Mouse (Mus musculus) lung, postnatal 0 days (tissue): ENCODE data around the gene Dab2ip. TPM values are rescaled to one million over a fixed set of nuclear protein-coding genes. Genes with fewer than 3 reads are reported as not detected.
A peak's percentile ranks its signal among the peaks of the same experiment; 100 is the strongest.

Experiments used
- ATAC-seq: fragments of 200-750 bp; cut with Nextera tagmentation; 2 replicates; pipeline ENCODE4 v1.8.0; 2017; ENCODE audit warnings: moderate library complexity
- DNase-seq: peaks from one replicate; pipeline ENCODE4 v3.0.0-alpha.2; 2016; ENCODE audit warnings: low spot score
- H3K27ac ChIP-seq: fragments of 300-500 bp; sonication (generic); 2 replicates; pipeline ENCODE4 v1.5.1; 2014; ENCODE audit warnings: antibody characterized with exemption, mild to moderate bottlenecking, low read length, mixed read lengths
- H3K27me3 ChIP-seq: fragments of 300-500 bp; sonication (generic); replicated peaks from 2 replicates; pipeline ENCODE4 v1.6.1; 2014; ENCODE audit warnings: low read length, mixed read lengths; ENCODE audit not compliant: insufficient read depth
- H3K36me3 ChIP-seq: fragments of 300-500 bp; sonication (generic); 2 replicates; pipeline ENCODE4 v1.6.1; 2014; ENCODE audit warnings: low read length, mixed read lengths; ENCODE audit not compliant: insufficient read depth
- H3K4me1 ChIP-seq: fragments of 300-500 bp; sonication (generic); 2 replicates; pipeline ENCODE4 v1.6.1; 2014; ENCODE audit warnings: antibody characterized with exemption, low read depth, low read length, mixed read lengths; ENCODE audit not compliant: insufficient read depth
- H3K4me2 ChIP-seq: fragments of 300-500 bp; sonication (generic); replicated peaks from 2 replicates; pipeline ENCODE4 v1.6.1; 2014; ENCODE audit warnings: low read depth, mild to moderate bottlenecking, low read length, moderate library complexity, mixed read lengths
- H3K4me3 ChIP-seq: fragments of 300-500 bp; sonication (generic); 2 replicates; pipeline ENCODE4 v1.5.1; 2014; ENCODE audit warnings: low read depth, low read length
- H3K9ac ChIP-seq: fragments of 300-500 bp; sonication (generic); replicated peaks from 2 replicates; pipeline ENCODE4 v1.6.1; 2014; ENCODE audit warnings: low read depth, mild to moderate bottlenecking
- H3K9me3 ChIP-seq: fragments of 300-500 bp; sonication (generic); 2 replicates; pipeline ENCODE4 v1.6.1; 2016; ENCODE audit warnings: low read length, mixed read lengths
- CTCF ChIP-seq: IDR thresholded peaks from 2 replicates; pipeline ENCODE4 v1.5.1; 2016; ENCODE audit warnings: antibody characterized with exemption, mild to moderate bottlenecking
- EP300 ChIP-seq: IDR thresholded peaks from 2 replicates; pipeline ENCODE4 v1.6.1; 2016; ENCODE audit warnings: antibody characterized with exemption, mild to moderate bottlenecking, control low read depth
- WGBS: fragments of 180-500 bp; shearing (Covaris S2); extraction: QIAGEN DNeasy Blood & Tissue Kit; methylation state at CpG from one replicate; pipeline ENCODE4 v1.1.7; 2014; 5-methylcytosine and 5-hydroxymethylcytosine counted together
- polyA plus RNA-seq: library from polyadenylated mRNA; unstranded; fragments of >200 nt; fragmentation: Nextera tagmentation; extraction: Ambion mirVana; gene quantifications from 2 replicates; pipeline ENCODE4 v1.2.1, GENCODE M21; 2015

Dab2ip gene
- polyA plus RNA-seq, 1 experiment from 2014 or later = 75.8 TPM

DNA sequence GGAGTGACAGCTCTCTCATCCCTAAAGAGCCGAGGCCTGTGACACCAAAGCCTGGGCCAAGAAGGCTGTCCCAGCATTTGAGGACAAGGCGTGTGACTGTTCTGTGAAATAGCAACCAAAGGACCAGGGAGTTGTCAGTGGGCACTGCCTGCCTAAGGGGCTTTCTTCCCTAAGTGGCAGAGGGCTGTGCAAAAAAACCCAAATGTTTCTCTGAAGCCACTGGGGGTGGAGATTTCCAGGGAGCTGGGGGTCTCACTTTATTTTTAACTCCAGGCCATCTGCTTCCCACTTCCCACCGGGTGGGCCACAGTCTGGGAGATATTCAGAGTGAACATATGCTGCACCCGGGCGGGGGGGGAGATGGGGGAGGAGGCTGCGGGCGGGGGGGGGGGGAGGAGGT is 188.6 kb downstream of the Dab2ip start:
- no peak for TF ChIP-seq CTCF
- TF ChIP-seq EP300 = no peak
- ATAC-seq = no peak
- no peak overlapping the region for H3K4me3 ChIP-seq
- H3K4me2 ChIP-seq = no peak overlapping the region
- DNase-seq = no peak
- H3K36me3 ChIP-seq = no peaks in the 10 kb centered on the region
- H3K27ac ChIP-seq = no peak overlapping the region
- no peaks in the 10 kb centered on the region for H3K9me3 ChIP-seq
- WGBS = 58% methylated on average over 2 of the region's 7 CpGs
- H3K9ac ChIP-seq = no peak overlapping the region
- H3K27me3 ChIP-seq = no peaks in the 10 kb centered on the region
- H3K4me1 ChIP-seq = no peaks in the 10 kb centered on the region

DNA sequence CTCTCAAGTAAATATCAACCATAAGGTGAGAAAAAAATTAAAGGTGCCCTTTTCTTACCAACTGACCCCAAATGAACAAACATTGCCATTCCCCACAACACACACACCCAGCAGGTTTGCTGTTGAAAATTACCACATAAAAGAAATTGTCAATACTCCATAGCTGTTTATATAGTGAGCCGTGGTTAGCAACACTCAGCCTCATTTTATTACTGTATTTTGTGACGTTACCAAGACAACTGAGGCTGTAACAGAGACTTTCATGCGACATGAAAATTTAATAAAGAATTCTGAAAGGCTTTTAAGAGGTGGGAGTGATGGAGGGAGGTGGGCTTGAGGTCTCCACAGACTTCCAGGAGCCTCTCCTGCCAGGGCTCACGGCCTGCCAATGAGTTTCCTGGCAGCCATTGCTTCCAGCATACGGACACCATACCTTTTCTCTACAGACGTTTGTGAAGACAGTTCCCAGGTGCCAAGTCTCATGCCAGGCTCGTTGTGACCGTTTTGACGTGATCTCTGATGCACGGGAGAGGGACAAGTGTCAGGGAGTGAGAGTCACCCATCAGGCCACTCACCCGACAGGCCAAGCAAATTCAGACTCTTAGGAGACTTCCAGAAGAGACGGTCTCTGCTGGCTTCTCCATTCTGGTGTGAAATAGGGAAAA is 189.4 kb downstream of the Dab2ip start:
- TF ChIP-seq CTCF (no peak), EP300 (no peak)
- Histone ChIP-seq H3K4me1 (no peaks in the 10 kb centered on the region), H3K9me3 (no peaks in the 10 kb centered on the region), H3K27me3 (no peaks in the 10 kb centered on the region), H3K9ac (no peak overlapping the region), H3K4me3 (no peak overlapping the region), H3K27ac (no peak overlapping the region), H3K36me3 (no peaks in the 10 kb centered on the region), H3K4me2 (no peak overlapping the region)
- WGBS = 64% methylated on average over 12 of the region's 12 CpGs
- DNase-seq (no peak), ATAC-seq (no peak)

GRCm38 (mm10) chr2:35750533-35751141 is 192.6 kb downstream of the Dab2ip start:
- no peak overlapping the region for H3K4me2 ChIP-seq
- H3K9me3 ChIP-seq = no peaks in the 10 kb centered on the region
- WGBS = 45% methylated on average over 7 of the region's 7 CpGs
- DNase-seq (peak; percentile 36), ATAC-seq (peak; percentile 73)
- no peak overlapping the region for H3K9ac ChIP-seq
- H3K27me3 ChIP-seq = no peaks in the 10 kb centered on the region
- no peaks in the 10 kb centered on the region for H3K4me1 ChIP-seq
- H3K4me3 ChIP-seq = no peak overlapping the region
- TF ChIP-seq EP300 (no peak), CTCF (no peak)
- no peak overlapping the region for H3K27ac ChIP-seq
- H3K36me3 ChIP-seq = no peaks in the 10 kb centered on the region

GRCm38 (mm10) chr2:35751781-35752505 is 193.9 kb downstream of the Dab2ip start:
- WGBS = 84% methylated on average over 18 of the region's 18 CpGs
- Histone ChIP-seq H3K36me3 (no peaks in the 10 kb centered on the region), H3K27me3 (no peaks in the 10 kb centered on the region), H3K4me3 (no peak overlapping the region), H3K27ac (no peak overlapping the region), H3K4me1 (no peaks in the 10 kb centered on the region), H3K9ac (no peak overlapping the region), H3K4me2 (no peak overlapping the region), H3K9me3 (no peaks in the 10 kb centered on the region)
- ATAC-seq = no peak
- no peak for DNase-seq
- no peak for TF ChIP-seq CTCF
- TF ChIP-seq EP300 = no peak

DNA sequence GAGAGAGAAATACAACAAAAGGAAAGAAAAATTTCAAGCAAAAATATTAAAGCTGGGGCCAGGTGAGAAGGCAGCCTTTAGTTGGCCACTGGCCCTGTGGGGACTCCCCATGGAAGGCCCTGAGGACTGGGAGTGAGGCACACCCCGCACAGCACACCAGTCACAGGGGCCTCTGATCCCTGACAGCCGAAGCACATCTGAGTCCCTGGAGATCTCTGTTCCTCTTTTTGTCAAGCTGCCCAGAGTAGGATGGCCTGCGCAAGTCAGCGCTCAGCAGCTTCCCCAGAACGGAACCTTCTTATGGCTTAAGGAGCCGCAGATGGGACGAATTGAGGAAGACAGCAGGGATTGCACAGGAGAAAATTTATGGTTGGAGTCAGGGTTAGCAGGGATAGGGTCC is 198.4 kb downstream of the Dab2ip start:
- Histone ChIP-seq H3K4me2 (no peak overlapping the region), H3K4me1 (no peaks in the 10 kb centered on the region), H3K9ac (no peak overlapping the region), H3K36me3 (no peaks in the 10 kb centered on the region), H3K9me3 (no peaks in the 10 kb centered on the region), H3K27me3 (no peaks in the 10 kb centered on the region), H3K27ac (no peak overlapping the region), H3K4me3 (no peak overlapping the region)
- DNase-seq (peak; percentile 11), ATAC-seq (no peak; the same call in 1 of the 2 replicates)
- WGBS = 65% methylated on average over 7 of the region's 7 CpGs
- no peak for TF ChIP-seq EP300
- no peak for TF ChIP-seq CTCF

DNA sequence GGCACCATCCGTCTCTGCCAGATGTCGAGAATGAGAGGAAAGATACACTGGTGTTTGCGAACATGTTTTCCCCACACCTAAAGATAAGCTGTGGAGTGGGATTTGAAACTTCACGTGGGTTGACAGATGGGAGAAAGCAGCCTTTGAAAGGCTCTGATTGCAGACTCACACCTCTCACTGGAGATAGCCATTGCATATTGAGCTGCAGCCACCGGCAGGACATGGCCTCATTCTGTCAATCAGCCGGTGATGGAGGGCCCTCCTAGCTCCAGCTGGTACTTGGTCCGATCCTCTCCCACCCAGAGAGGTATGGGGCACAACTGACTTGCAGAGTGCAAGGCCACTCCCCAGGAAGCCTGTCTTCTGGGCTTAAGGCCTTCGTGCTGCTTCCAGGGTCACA is 202.3 kb downstream of the Dab2ip start:
- WGBS = 50% methylated on average over 8 of the region's 8 CpGs
- no peaks in the 10 kb centered on the region for H3K9me3 ChIP-seq
- H3K4me2 ChIP-seq = no peak overlapping the region
- no peaks in the 10 kb centered on the region for H3K36me3 ChIP-seq
- no peak overlapping the region for H3K27ac ChIP-seq
- ATAC-seq (no peak), DNase-seq (no peak)
- H3K4me3 ChIP-seq = no peak overlapping the region
- TF ChIP-seq CTCF (no peak), EP300 (no peak)
- H3K27me3 ChIP-seq = no peaks in the 10 kb centered on the region
- no peaks in the 10 kb centered on the region for H3K4me1 ChIP-seq
- H3K9ac ChIP-seq = no peak overlapping the region
